Mouse (Mus musculus): ENCODE data around the gene Tnfaip3. TPM values are rescaled to one million over a fixed set of nuclear protein-coding genes. Genes with fewer than 3 reads are reported as not detected.

Tnfaip3 gene
- polyA plus RNA-seq (2017; shearing (Covaris generic)) = 3,109 TPM

GRCm38 (mm10) chr10:19015257-19015862, at the start of gene Tnfaip3:
Gene Tnfaip3, minus strand, starts transcription at chr10:19015657.

Other genes starting within 250 kb of the Tnfaip3 start
- gene Gm4922, start 228.9 kb downstream of the Tnfaip3 start, polyA plus RNA-seq (2017; shearing (Covaris generic)) = not detected
- gene Perp, start 170.6 kb downstream of the Tnfaip3 start, polyA plus RNA-seq (2017; shearing (Covaris generic)) = 5.1 TPM